Mouse (Mus musculus) bone marrow, adult 2 months (tissue): ENCODE measurements around the gene Il9r.

Source experiments
- CTCF ChIP-seq: fragments of 200-500 bp; IDR thresholded peaks from 2 replicates; pipeline ENCODE4 v1.5.1; 2011; ENCODE audit warnings: low read length, control low read depth; ENCODE audit not compliant: control insufficient read depth, insufficient read depth
- POLR2A ChIP-seq: fragments of 200-500 bp; IDR thresholded peaks from 2 replicates; pipeline ENCODE4 v1.6.1; 2011; ENCODE audit warnings: low read depth, mild to moderate bottlenecking, control low read depth, low read length, borderline replicate concordance; ENCODE audit not compliant: control insufficient read depth

GRCm38 (mm10) chr11:32236712-32237410 is 36.8 kb upstream of the Il9r start:
- TF ChIP-seq POLR2A (no peak), CTCF (peak; percentile 56; the same call in 1 of the 2 replicates)
